Mouse (Mus musculus) kidney, adult 2 months (tissue): ENCODE data around the gene Ccdc106.

ENCODE experiments used
- CTCF ChIP-seq: fragments of 200-500 bp; conservative IDR thresholded peaks from 2 replicates; pipeline ENCODE4 v1.5.1; 2011; ENCODE audit warnings: low read depth, mild to moderate bottlenecking, control low read depth, low read length, moderate library complexity, mixed read lengths; ENCODE audit not compliant: insufficient read depth, insufficient read length
- POLR2A ChIP-seq: fragments of 200-500 bp; IDR thresholded peaks from one replicate; pipeline ENCODE4 v1.6.1; 2011; ENCODE audit warnings: low read depth, low read length, control low read depth

- no peak for TF ChIP-seq POLR2A
- TF ChIP-seq CTCF, result no peak
Observed at GRCm38 (mm10) chr7:5052931-5053343, 32.6 kb downstream of the Ccdc106 start.
